Mouse (Mus musculus) common myeloid progenitor, adult 5-6 weeks (primary cell): Measurements from ENCODE around the gene Ric1. TPM values are rescaled to one million over a fixed set of nuclear protein-coding genes. Genes with fewer than 3 reads are reported as not detected.

ENCODE experiments used
- ATAC-seq: replicated peaks from 2 replicates; pipeline ENCODE4 v1.8.0; 2016; ENCODE audit warnings: low read depth, mild to moderate bottlenecking, moderate TSS enrichment, inconsistent platforms; ENCODE audit not compliant: poor library complexity, severe bottlenecking
- total RNA-seq: library from RNA; stranded (forward); fragments of 200-1000, 187-1606 nt; gene quantifications from 2 replicates; pipeline ENCODE4 v1.2.3, GENCODE M21; 2017

Gene Ric1
- total RNA-seq, 1 experiment from 2014 or later = 26.9 TPM

- no peak for ATAC-seq
These were observed 25.1 kb upstream of the Ric1 start for GRCm38 (mm10) chr19:29496786-29497557.

- peak; percentile 39 for ATAC-seq
These were observed 24.2 kb upstream of the Ric1 start for GRCm38 (mm10) chr19:29497874-29498273.

- ATAC-seq = peak; percentile 54
These were observed 23.1 kb upstream of the Ric1 start for GRCm38 (mm10) chr19:29498842-29499456.

GRCm38 (mm10) chr19:29500333-29500732 is 21.7 kb upstream of the Ric1 start:
- ATAC-seq = no peak

GRCm38 (mm10) chr19:29501106-29501505 is 21.0 kb upstream of the Ric1 start:
- ATAC-seq = peak; percentile 34

GRCm38 (mm10) chr19:29501507-29501906 is 20.6 kb upstream of the Ric1 start:
- peak; percentile 56 for ATAC-seq

GRCm38 (mm10) chr19:29504131-29504530 is 18.0 kb upstream of the Ric1 start:
- no peak for ATAC-seq

- ATAC-seq = no peak
These were observed 16.5 kb upstream of the Ric1 start for GRCm38 (mm10) chr19:29505617-29506016.

GRCm38 (mm10) chr19:29508208-29508607 is 13.9 kb upstream of the Ric1 start:
- ATAC-seq = peak; percentile 79

- ATAC-seq = no peak
These were observed 12.2 kb upstream of the Ric1 start for GRCm38 (mm10) chr19:29509857-29510256.

GRCm38 (mm10) chr19:29511826-29512225 is 10.3 kb upstream of the Ric1 start:
- ATAC-seq = no peak

- ATAC-seq = no peak
These were observed 8.8 kb upstream of the Ric1 start for GRCm38 (mm10) chr19:29513111-29513766.

- no peak for ATAC-seq
These were observed 8.0 kb upstream of the Ric1 start for GRCm38 (mm10) chr19:29514130-29514529.

- ATAC-seq = no peak
These were observed 6.7 kb upstream of the Ric1 start for GRCm38 (mm10) chr19:29515386-29515785.

- ATAC-seq = no peak
These were observed 6.1 kb upstream of the Ric1 start for GRCm38 (mm10) chr19:29515991-29516390.

- ATAC-seq = no peak
These were observed 3.7 kb upstream of the Ric1 start for GRCm38 (mm10) chr19:29518409-29518808.

- ATAC-seq = no peak
These were observed 3.2 kb upstream of the Ric1 start for GRCm38 (mm10) chr19:29518922-29519321.

GRCm38 (mm10) chr19:29520996-29521560 is 1.0 kb upstream of the Ric1 start:
- ATAC-seq = no peak; the same call in 1 of the 2 replicates

- ATAC-seq = peak; percentile 38
These were observed 555 bp downstream of the Ric1 start for GRCm38 (mm10) chr19:29522445-29523229.

- 0 out of 2 replicates have a peak, but pooled peaks have one; percentile 1 for ATAC-seq
These were observed 1.1 kb downstream of the Ric1 start for GRCm38 (mm10) chr19:29523230-29523582.
